Mouse (Mus musculus) urinary bladder, adult 18-20 months (tissue): ENCODE data around the gene Chchd6.

ENCODE experiments used
- DNase-seq, 2 experiments: peaks; one replicate each; pipeline ENCODE4 v3.0.0; 2022; ENCODE audit warnings: low spot score in 2 of 2, mixed read lengths in 2 of 2

Chchd6 gene

GRCm38 (mm10) chr6:89595018-89595776 is at the start of gene Chchd6:
TSS of gene Chchd6 (minus strand) at chr6:89595652.
- peak; percentile 92 for DNase-seq

GRCm38 (mm10) chr6:89644271-89645075 is 49.0 kb upstream of the Chchd6 start:
- DNase-seq = peak; percentile 89 to 94

- peak; percentile 88 to 96 for DNase-seq
These were observed 48.4 kb upstream of the Chchd6 start, which contains the start of gene Txnrd3 for GRCm38 (mm10) chr6:89643798-89644270. TSS of gene Txnrd3 (plus strand) at chr6:89643988.

- no peak for DNase-seq
These were observed 43.6 kb upstream of the Chchd6 start for GRCm38 (mm10) chr6:89639025-89639424.

- no peak for DNase-seq
These were observed 42.5 kb upstream of the Chchd6 start for GRCm38 (mm10) chr6:89637977-89638376.

GRCm38 (mm10) chr6:89634400-89634799 is 38.9 kb upstream of the Chchd6 start:
- no peak for DNase-seq

GRCm38 (mm10) chr6:89633115-89633514 is 37.7 kb upstream of the Chchd6 start:
- DNase-seq = no peak

GRCm38 (mm10) chr6:89631809-89632562 is 36.5 kb upstream of the Chchd6 start:
- DNase-seq = peak; percentile 60 to 66

GRCm38 (mm10) chr6:89628045-89628785 is 32.8 kb upstream of the Chchd6 start:
- no peak for DNase-seq

GRCm38 (mm10) chr6:89622647-89623046 is 27.2 kb upstream of the Chchd6 start:
- DNase-seq = no peak

- no peak for DNase-seq
These were observed 19.9 kb upstream of the Chchd6 start for GRCm38 (mm10) chr6:89615373-89615755.

- no peak for DNase-seq
These were observed 19.3 kb upstream of the Chchd6 start for GRCm38 (mm10) chr6:89614596-89615372.

- DNase-seq = no peak
These were observed 18.6 kb upstream of the Chchd6 start for GRCm38 (mm10) chr6:89614107-89614471.

GRCm38 (mm10) chr6:89613336-89614106 is 18.1 kb upstream of the Chchd6 start:
- DNase-seq = no peak

GRCm38 (mm10) chr6:89607999-89608398 is 12.5 kb upstream of the Chchd6 start:
- no peak for DNase-seq

GRCm38 (mm10) chr6:89606096-89606495 is 10.6 kb upstream of the Chchd6 start:
- DNase-seq = no peak

GRCm38 (mm10) chr6:89596510-89596909 is 1.1 kb upstream of the Chchd6 start:
- DNase-seq = no peak

- no peak for DNase-seq
These were observed 310 bp upstream of the Chchd6 start for GRCm38 (mm10) chr6:89595777-89596146.

GRCm38 (mm10) chr6:89592016-89592415 is 3.4 kb downstream of the Chchd6 start:
- no peak for DNase-seq

- no peak for DNase-seq
These were observed 3.9 kb downstream of the Chchd6 start for GRCm38 (mm10) chr6:89591531-89591930.
